Mouse (Mus musculus) liver, embryonic 14.5 days (tissue): Measurements from ENCODE around the gene Slc25a21. TPM values are rescaled to one million over a fixed set of nuclear protein-coding genes. Genes with fewer than 3 reads are reported as not detected.
"Not testable (repeated sequence)": the region's sequence is repeated elsewhere in the genome, so short reads cannot be mapped to it uniquely, and the experiment has no call there.

ENCODE experiments used
- ATAC-seq: fragments of 200-750 bp; cut with Nextera tagmentation; 2 replicates; pipeline ENCODE4 v1.8.0; 2017; ENCODE audit warnings: moderate number of reproducible peaks, mild to moderate bottlenecking, moderate library complexity; ENCODE audit not compliant: insufficient read depth
- DNase-seq, 3 experiments: peaks; one replicate each; pipeline ENCODE4 v3.0.0-alpha.2; 2012 to 2013; ENCODE audit warnings: low read depth in 3 of 3, low spot score in 3 of 3
- H3K27ac ChIP-seq: fragments of 300-500 bp; sonication (generic); 2 replicates; pipeline ENCODE4 v1.5.1; 2014; ENCODE audit warnings: moderate library complexity, mild to moderate bottlenecking, control low read depth, inconsistent platforms
- H3K27me3 ChIP-seq: fragments of 300-500 bp; sonication (generic); 2 replicates; pipeline ENCODE4 v1.6.1; 2014; ENCODE audit warnings: mild to moderate bottlenecking, low read length, moderate library complexity; ENCODE audit not compliant: control insufficient read depth, insufficient read depth
- H3K36me3 ChIP-seq: fragments of 300-500 bp; sonication (generic); replicated peaks from 2 replicates; pipeline ENCODE4 v1.6.1; 2014; ENCODE audit warnings: low read depth; ENCODE audit not compliant: control insufficient read depth, insufficient read depth
- H3K4me1 ChIP-seq, 2 experiments: fragments of 200-500 bp in 1 of 2; fragments of 300-500 bp in 1 of 2; sonication (generic) in 1 of 2; replicated peaks; 2 replicates each; pipeline ENCODE4 v1.6.1; 2012 to 2014; ENCODE audit warnings: antibody characterized with exemption in 1 of 2, inconsistent platforms in 1 of 2, low read length in 1 of 2; ENCODE audit not compliant: control insufficient read depth in 2 of 2, insufficient read depth in 2 of 2
- H3K4me2 ChIP-seq: fragments of 300-500 bp; sonication (generic); 2 replicates; pipeline ENCODE4 v1.6.1; 2014; ENCODE audit warnings: low read depth, mild to moderate bottlenecking, control low read depth, moderate library complexity
- H3K4me3 ChIP-seq, 2 experiments: fragments of 200-500 bp in 1 of 2; fragments of 300-500 bp in 1 of 2; sonication (generic) in 1 of 2; 2 replicates each; pipeline ENCODE4 v1.5.1; 2012 to 2014; ENCODE audit warnings: low read depth in 2 of 2, low read length in 2 of 2, mild to moderate bottlenecking in 2 of 2, control low read depth in 1 of 2, inconsistent platforms in 1 of 2, moderate library complexity in 1 of 2; ENCODE audit not compliant: insufficient read depth in 1 of 2
- H3K9ac ChIP-seq: fragments of 300-500 bp; sonication (generic); replicated peaks from 2 replicates; pipeline ENCODE4 v1.6.1; 2014; ENCODE audit warnings: mild to moderate bottlenecking, control low read depth, moderate library complexity
- H3K9me3 ChIP-seq: fragments of 300-500 bp; sonication (generic); 2 replicates; pipeline ENCODE4 v1.6.1; 2016; ENCODE audit warnings: low read length, mixed read lengths; ENCODE audit not compliant: control insufficient read depth
- CTCF ChIP-seq: IDR thresholded peaks from 2 replicates; pipeline ENCODE4 v1.5.1; 2016; ENCODE audit warnings: antibody characterized with exemption, low read depth, control low read depth
- EP300 ChIP-seq: IDR thresholded peaks from 2 replicates; pipeline ENCODE4 v1.6.1; 2016; ENCODE audit warnings: antibody characterized with exemption, low read depth
- WGBS: fragments of 180-500 bp; shearing (Covaris S2); extraction: QIAGEN DNeasy Blood & Tissue Kit; methylation state at CpG from one replicate; pipeline ENCODE4 v1.1.7; 2014; ENCODE audit not compliant: insufficient replicate concordance; 5-methylcytosine and 5-hydroxymethylcytosine counted together
- polyA plus RNA-seq, 2 experiments: library from polyadenylated mRNA; depleted of rRNA in 1 of 2; stranded (reverse) in 1 of 2; unstranded in 1 of 2; fragments of >200 nt; fragmentation: Nextera tagmentation in 1 of 2; extraction: Ambion mirVana in 1 of 2; gene quantifications; 2 replicates each; pipeline versions ENCODE4 v1.2.1 to v1.2.3; 2012 to 2014

The Slc25a21 gene
- polyA plus RNA-seq, 2 experiments, result 9.3 to 21.6 TPM

DNA sequence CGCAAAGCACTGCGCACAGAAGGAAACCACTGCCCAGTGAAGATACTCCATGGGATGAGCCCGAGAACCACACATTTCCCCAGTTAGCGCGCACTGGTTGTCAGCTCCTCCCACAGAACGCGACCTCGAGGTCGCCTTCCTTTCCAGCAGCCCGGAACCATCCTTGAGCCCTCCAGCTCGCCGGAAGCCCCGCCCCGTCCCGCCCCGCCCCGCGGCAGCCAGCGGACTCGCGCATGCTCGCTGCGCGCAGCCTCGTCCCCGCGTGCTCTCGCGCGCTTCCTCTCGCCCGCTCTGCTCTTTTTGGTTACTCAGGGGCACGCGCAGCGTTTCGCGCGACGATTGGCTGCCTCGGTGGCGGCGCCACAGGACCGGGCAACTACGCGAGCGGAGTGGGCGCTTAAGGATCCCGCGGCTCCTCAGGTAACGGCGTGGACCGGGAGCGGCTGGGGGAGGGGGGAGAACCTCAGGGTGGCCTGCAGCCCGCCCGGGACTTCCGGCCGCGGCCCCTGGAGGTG lies 33.0 kb upstream of the Slc25a21 start, which contains the start of the genes Prps1l3 and Mipol1:
Gene Prps1l3, plus strand, starts transcription at position 221 of the 515 bp plus-strand sequence.
Gene Mipol1, plus strand, starts transcription at position 236 of the 515 bp plus-strand sequence.
- 1% methylated on average over 55 of the region's 58 CpGs for WGBS
- peak within 1 kb of the TSS; percentile 87 for H3K27ac ChIP-seq

DNA sequence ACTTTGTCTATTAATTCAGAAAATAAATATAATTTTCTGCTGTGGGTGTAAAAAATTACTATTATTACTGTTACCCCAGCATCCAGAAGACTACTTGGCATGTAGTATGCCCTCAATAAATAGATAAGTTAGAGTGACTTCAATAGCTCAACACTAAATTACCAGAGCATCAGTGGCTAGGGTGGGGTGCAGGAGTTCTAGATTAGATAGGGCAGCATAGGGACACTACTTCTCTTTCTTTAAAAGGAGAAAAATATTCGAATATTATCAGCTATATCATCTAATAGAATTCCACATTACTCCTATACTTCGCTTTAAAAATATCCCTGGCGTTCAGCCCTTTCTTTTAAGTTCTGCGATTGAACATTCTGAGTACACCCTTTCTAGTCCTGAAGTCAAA lies 32.4 kb upstream of the Slc25a21 start:
- no peak for DNase-seq
- Histone ChIP-seq H3K9me3 (no peaks in the 10 kb centered on the region), H3K27me3 (no peaks in the 10 kb centered on the region), H3K4me1 (peaks cover 13 to 15% of the 10 kb centered on the region in 2 experiments), H3K27ac (peak overlapping the region; percentile 87), H3K4me2 (peak overlapping the region; percentile 78), H3K9ac (peak overlapping the region; percentile 75), H3K4me3 (peak overlapping the region; percentile 71 to 93), H3K36me3 (no peaks in the 10 kb centered on the region)
- TF ChIP-seq CTCF, result no peak
- no peak for TF ChIP-seq EP300
- 11% methylated on average over 4 of the region's 4 CpGs for WGBS
- peak; percentile 44; the same call in 1 of the 2 replicates for ATAC-seq

More for the DNA sequence above, 33.0 kb upstream of the Slc25a21 start, which contains the start of the genes Prps1l3 and Mipol1:
- no peaks in the 10 kb centered on the region for H3K9me3 ChIP-seq
- 0 out of 2 replicates have a peak, but pooled peaks cover 3% of the 10 kb centered on the region for H3K36me3 ChIP-seq
- peak within 1 kb of the TSS; percentile 78 for H3K4me2 ChIP-seq
- no peaks in the 10 kb centered on the region for H3K27me3 ChIP-seq
- no peak for TF ChIP-seq CTCF
- TF ChIP-seq EP300, result no peak
- ATAC-seq (peak; percentile 96), DNase-seq (peak; percentile 87 to 90 (median 89))
- H3K4me1 ChIP-seq, result peaks cover 17 to 18% of the 10 kb centered on the region in 2 experiments
- peak within 1 kb of the TSS; percentile 71 to 93 for H3K4me3 ChIP-seq
- H3K9ac ChIP-seq, result peak within 1 kb of the TSS; percentile 77

DNA sequence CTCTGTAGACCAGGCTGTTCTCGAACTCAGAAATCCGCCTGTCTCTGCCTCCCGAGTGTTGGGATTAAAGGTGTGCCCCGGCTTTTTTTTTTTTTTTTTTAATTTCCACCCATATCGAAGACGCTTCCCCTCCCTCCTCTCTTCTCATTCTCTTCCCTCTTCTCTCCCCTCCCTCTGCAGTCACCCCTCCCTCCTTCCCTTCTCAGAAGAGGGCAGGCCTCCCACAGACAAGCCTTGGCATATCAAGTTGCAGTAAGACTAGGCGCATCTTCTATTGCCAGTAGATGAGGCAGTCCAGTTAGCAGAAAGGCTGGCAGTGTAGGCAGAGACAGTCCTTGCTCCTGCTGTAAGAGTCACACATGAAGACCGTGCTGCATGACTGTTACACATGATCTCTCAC lies 30.5 kb upstream of the Slc25a21 start:
- DNase-seq, result no peak
- TF ChIP-seq EP300, result no peak
- no peak for TF ChIP-seq CTCF
- Histone ChIP-seq H3K27ac (no peak overlapping the region), H3K9me3 (no peaks in the 10 kb centered on the region), H3K4me3 (no peak overlapping the region), H3K27me3 (no peaks in the 10 kb centered on the region), H3K36me3 (no peaks in the 10 kb centered on the region), H3K9ac (no peak overlapping the region), H3K4me1 (peaks cover 11 to 15% of the 10 kb centered on the region in 2 experiments), H3K4me2 (no peak overlapping the region)
- ATAC-seq, result no peak
- 69% methylated on average over 8 of the region's 8 CpGs for WGBS

DNA sequence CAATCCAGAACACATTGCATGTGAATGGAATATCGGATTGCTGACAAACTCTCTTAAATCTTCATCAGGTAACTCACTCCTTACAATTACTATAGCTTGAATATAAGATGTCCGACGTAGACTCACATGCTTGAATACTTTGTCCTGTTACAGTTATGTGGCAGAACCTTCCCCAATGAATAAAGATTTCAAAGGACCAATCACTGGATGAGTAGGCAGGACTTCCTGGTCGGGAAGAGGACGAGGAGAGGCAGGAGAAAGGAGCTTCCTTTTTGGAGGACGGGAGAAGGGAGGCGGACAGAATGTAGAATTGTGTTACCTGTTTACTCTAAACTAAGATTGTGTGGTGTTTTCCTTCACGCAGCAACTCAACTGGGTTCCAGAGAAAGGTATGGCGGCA lies 29.1 kb upstream of the Slc25a21 start:
- no peak for TF ChIP-seq CTCF
- TF ChIP-seq EP300, result no peak
- Histone ChIP-seq H3K36me3 (no peaks in the 10 kb centered on the region), H3K9ac (no peak overlapping the region), H3K27ac (no peak overlapping the region), H3K4me2 (no peak overlapping the region), H3K4me3 (no peak overlapping the region), H3K9me3 (no peaks in the 10 kb centered on the region), H3K4me1 (peaks cover 6 to 10% of the 10 kb centered on the region in 2 experiments), H3K27me3 (no peaks in the 10 kb centered on the region)
- ATAC-seq, result no peak
- DNase-seq, result no peak
- WGBS, result 71% methylated on average over 9 of the region's 9 CpGs

DNA sequence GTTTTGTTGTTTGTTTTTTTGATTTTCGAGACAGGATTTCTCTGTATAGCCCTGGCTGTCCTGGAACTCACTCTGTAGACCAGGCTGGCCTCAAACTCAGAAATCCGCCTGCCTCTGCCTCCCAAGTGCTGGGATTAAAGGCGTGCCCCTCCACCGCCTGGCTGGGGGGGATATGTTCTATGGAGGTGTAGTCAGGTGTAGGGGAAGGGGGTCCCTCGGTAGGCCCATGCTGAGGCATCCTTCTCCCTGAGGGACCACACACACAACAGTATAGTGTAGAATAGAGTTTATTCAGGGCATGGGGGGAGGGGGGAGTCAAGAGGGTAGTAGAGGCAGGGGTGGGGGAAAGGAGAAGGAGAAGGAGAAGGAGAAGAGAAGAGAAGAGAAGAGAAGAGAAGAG lies 15.2 kb upstream of the Slc25a21 start:
- H3K9me3 ChIP-seq, DNase-seq, H3K9ac ChIP-seq, H3K27me3 ChIP-seq, H3K4me1 ChIP-seq, ATAC-seq, H3K36me3 ChIP-seq, H3K27ac ChIP-seq, H3K4me3 ChIP-seq, H3K4me2 ChIP-seq: not testable (repeated sequence)
- WGBS, result 67% methylated on average over 5 of the region's 5 CpGs
